Mouse (Mus musculus) kidney, postnatal 10 days (tissue): ENCODE measurements around the gene Kdelr1.

ENCODE experiments used
- DNase-seq: peaks from one replicate; pipeline ENCODE4 v3.0.0; 2021; ENCODE audit warnings: mixed read lengths

Kdelr1 gene

DNA sequence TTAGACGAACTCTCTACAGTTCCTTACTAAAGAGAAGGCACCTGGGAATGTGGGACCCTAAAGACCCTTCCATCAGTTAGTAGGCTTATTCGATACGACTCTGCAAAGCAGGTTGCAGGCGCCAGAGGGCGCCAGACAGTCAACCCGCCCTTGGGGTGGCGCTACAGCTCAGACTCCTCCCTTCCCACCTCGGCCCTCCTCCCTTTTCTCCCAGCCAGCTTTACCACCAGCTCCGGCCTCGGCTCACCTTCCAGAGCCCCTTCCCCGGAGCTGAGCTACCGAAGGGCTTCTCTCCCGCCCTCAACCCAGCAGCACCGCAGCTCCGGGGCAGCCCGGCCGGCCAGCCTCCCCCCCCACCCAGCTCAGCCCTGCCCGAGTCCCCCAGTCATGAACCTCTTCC, at the start of gene Kdelr1:
Gene Kdelr1, plus strand, starts transcription at position 149 of the 400 bp plus-strand sequence.
- DNase-seq, result peak; percentile 94

GRCm38 (mm10) chr7:45824598-45824997, 48.0 kb upstream of the Kdelr1 start, which contains the start of gene Kcnj14:
Gene Kcnj14, minus strand, starts transcription at chr7:45824782.
- no peak for DNase-seq

DNA sequence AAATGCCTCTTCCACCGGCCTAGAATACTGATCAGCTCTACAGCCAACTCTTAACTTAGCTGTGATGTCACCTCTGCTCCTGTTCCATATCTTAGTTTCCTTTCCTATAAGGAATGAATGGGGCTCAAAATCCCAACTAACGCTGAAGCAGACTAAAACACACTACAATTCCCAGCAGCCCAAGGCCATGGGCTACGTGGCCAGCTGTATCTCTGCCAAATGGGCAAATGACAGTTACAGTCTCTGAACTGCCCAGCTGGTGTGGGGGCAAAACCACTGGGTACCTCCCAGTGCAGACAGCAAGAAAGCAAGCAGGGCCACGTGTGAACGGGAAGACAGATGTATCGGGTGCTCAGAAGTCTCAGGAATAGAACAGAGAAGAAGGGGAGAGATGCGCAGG, 45.9 kb upstream of the Kdelr1 start:
- DNase-seq, result no peak

DNA sequence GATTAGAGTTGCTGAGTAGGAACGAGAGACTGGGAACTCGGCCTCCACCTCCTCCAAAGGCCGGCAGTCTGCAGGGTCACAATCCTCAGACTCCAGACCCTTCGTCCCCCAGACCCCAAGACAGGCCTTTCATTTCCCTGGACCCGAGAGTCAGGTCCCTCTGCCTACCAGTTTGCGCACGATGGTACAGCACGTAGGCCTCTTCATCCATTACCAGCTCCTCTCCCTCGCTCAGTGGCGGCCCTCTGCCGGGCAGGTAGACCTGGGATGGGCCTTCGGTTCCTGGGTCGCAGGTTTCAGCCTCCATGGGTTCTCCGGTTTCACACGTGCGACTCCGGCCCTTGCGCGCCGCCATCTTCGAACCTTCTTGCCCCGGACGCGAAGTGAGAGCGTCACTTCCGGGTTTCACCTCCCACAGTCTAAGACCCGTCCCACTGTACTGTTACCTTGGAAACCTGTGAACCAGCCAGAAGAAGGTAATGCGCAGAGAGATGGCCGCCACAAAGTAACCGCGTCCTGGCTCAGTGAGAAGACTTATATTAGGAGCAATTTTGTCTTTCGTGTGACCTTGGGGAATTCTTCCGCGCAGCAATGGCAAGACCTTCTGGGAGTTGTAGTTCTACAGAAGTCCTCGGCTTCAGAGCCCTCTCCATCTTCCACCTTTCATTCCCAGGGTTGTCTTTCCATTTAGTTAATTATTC, 42.0 kb upstream of the Kdelr1 start, which contains the start of gene Grwd1:
Gene Grwd1, minus strand, starts transcription at position 518 of the 701 bp plus-strand sequence.
- DNase-seq, result peak; percentile 91

DNA sequence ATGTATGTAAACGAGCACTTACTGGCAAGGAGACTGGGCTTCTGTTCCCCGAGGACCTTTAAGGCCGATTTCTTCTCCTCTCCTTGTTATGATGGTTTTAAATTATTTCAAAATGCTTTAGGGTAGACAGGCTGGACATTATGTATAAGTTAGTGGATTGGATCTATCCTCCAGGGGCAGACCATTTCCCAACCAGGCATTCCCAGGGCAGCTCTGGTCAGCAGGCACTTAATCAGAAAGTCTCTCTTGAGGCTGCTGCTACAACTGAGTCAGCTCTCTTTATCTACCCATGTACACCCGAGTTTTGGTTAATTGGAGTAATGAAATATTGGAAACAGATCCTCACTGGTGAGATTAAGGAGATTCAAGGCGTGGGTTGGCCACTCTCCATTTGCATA, 41.4 kb upstream of the Kdelr1 start:
- no peak for DNase-seq

GRCm38 (mm10) chr7:45832428-45832827, 40.1 kb upstream of the Kdelr1 start:
- no peak for DNase-seq

GRCm38 (mm10) chr7:45833148-45833790, 39.3 kb upstream of the Kdelr1 start:
- DNase-seq, result peak; percentile 53

- DNase-seq, result no peak
Measured at GRCm38 (mm10) chr7:45833924-45834323, 38.6 kb upstream of the Kdelr1 start.

GRCm38 (mm10) chr7:45842950-45843744, 29.4 kb upstream of the Kdelr1 start:
- no peak for DNase-seq

- DNase-seq, result no peak
Measured at GRCm38 (mm10) chr7:45848447-45849027, 24.0 kb upstream of the Kdelr1 start.

DNA sequence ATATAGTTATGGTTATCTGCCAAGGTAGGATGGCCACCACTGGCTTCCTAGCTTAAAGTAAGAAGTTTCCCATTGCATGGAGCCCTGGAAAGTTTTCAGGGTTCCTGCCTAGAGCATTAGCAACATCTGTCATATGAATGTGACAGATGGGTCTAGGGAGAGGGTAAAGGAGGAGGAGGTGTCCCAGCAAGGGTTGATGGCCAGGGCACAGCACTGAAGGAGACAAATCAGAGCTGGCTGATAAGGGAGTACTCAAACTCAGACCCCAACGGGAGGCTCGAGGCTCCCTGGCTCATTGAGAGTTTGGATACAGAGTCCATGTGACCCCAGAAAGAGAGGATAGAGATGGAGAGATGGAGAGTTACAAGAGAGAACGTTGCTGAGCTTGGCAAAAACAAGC, 21.9 kb upstream of the Kdelr1 start:
- no peak for DNase-seq

DNA sequence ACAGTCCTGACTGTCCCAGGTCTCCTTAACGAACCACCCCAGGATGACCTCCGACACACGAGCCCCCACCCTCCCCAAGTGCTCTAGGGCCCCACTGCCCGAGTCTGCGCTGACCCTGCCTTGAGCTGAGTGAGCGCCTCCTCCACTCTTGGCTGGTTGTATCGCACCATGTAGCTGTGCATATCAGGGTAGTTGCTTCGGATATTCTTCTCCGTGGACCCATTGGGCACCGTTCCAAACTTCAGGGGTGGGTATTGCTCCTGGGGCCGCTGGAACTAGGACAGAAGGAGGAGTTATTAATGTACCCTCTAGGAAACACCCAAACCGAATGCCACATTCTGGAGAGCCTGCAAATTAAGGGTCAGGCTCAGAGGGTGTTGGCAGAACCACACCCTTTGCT, 19.5 kb upstream of the Kdelr1 start:
- no peak for DNase-seq

DNA sequence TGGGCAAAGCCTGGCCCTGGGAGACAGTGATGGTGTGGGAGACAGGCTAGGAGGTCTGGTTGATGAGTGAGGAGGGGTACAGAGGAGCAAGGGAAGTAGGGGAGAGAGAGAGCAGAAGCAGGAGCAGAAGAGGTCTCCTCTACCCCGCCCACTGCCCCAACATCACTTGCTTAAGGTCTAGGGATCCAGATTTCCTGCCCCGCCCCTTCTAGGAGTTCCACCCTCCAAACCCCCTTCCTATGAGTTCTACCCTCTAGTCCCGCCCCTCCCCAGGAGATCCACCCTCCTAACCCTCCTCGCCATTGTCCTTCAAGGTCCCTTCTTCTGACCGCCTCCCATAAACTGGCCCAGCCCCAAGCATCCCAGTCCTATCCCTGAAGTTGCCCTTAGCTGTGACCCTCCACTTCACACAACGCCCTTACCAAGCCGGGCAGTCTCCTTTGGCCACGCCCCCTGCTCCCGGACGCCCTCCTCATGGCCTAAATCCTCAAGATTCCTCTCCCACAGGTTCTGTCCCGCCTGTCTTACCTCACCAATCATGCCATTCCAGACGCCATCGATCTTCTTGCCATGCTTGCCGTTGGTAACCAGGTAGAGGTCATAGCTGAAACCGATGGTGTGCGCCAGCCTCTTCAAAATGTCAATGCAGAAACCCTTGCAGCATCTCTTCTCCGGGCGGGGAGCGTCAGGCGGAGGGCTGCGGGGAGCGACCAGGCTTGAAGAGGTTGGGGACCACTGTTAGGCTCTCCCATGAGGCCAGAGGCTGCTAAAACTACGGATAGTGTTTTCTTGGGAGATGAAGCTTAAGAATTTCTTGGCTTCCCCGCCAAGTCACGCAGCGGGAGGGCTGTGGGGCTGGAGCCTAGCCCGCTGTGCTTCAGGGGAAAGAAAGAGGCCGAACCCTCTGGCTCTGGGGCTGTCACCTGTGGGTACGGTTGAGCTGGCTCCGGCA, 15.3 kb upstream of the Kdelr1 start:
- DNase-seq, result peak; percentile 49

GRCm38 (mm10) chr7:45859008-45859407, 13.6 kb upstream of the Kdelr1 start:
- DNase-seq, result no peak

- no peak for DNase-seq
Measured at GRCm38 (mm10) chr7:45862804-45863203, 9.8 kb upstream of the Kdelr1 start.

DNA sequence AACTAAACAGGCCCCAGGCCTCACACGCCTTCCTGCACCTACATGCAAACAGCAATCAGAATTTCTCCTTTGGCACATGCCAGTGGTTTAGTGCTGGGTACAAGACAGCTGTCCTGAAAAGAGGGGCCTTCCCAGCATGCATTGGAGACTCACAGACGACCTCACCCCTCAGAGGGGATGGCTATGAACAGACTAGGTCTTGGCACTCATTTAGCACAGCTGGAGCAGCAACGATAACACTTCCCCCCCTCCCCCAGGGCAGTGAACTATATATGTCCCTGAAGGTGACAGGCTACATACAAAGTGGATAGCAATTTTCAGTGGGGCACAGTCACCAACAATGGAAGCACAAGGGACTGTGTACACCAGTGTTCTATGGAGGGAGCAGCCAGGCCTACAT, 8.1 kb upstream of the Kdelr1 start:
- DNase-seq, result no peak

GRCm38 (mm10) chr7:45865925-45866910, 6.4 kb upstream of the Kdelr1 start:
- DNase-seq, result peak; percentile 97

- no peak for DNase-seq
Measured at GRCm38 (mm10) chr7:45867871-45868270, 4.7 kb upstream of the Kdelr1 start.

- no peak for DNase-seq
Measured at GRCm38 (mm10) chr7:45869107-45869670, 3.4 kb upstream of the Kdelr1 start.

- DNase-seq, result peak; percentile 34
Measured at GRCm38 (mm10) chr7:45869787-45870186, 2.8 kb upstream of the Kdelr1 start.
